Mouse (Mus musculus): Measurements from ENCODE around the gene Dcpp1. TPM values are rescaled to one million over a fixed set of nuclear protein-coding genes. Genes with fewer than 3 reads are reported as not detected.
"Not testable (repeated sequence)": the region's sequence is repeated elsewhere in the genome, so short reads cannot be mapped to it uniquely, and the experiment has no call there.

Dcpp1 gene
- not detected for total RNA-seq (2021)
- long read RNA-seq, experiment 1 = 0 reads
- long read RNA-seq, experiment 2 = 0 reads

- DNase-seq; intact Hi-C loops (cut with DNase I): not testable (repeated sequence)
Measured at GRCm38 (mm10) chr17:23880576-23880975, at the start of gene Dcpp1, which contains the start of gene Dcpp2. Gene Dcpp1, plus strand, starts transcription at chr17:23880876. Gene Dcpp2, plus strand, starts transcription at chr17:23880880.

- intact Hi-C loops (cut with DNase I) = no loop called here
- no peak for DNase-seq
Measured at GRCm38 (mm10) chr17:23831201-23831600, 49.5 kb upstream of the Dcpp1 start.

- no peak for DNase-seq
- intact Hi-C loops (cut with DNase I) = no loop called here
Measured at GRCm38 (mm10) chr17:23836006-23836575, 44.6 kb upstream of the Dcpp1 start, which contains the start of gene Prss33. Gene Prss33, minus strand, starts transcription at chr17:23836056.

DNA sequence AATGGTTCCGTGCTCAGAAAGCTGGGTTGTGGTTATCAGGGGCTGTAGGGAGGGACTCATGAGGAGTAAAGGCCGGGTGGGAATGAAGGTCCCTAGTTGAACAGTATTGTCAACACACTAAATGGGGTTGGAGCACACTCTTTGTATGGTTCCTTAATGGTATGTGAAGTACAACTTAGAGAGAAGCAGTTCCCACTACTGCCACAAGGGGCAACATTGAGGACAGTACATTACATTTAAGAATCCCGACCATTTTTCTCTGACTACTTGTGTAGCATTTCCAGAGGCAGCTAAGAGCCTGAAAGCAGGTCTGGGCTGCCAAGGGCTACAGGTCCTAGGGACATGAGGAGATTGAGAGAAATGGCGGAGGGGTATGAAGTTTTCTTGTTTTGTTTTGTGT lies 39.5 kb upstream of the Dcpp1 start:
- DNase-seq = peak; percentile 51 to 74
- intact Hi-C loops (cut with DNase I) = loop anchor here (5.0 kb wide), 1 partner anchor 69 kb away; the partner anchor contains the start of gene Flywch1

DNA sequence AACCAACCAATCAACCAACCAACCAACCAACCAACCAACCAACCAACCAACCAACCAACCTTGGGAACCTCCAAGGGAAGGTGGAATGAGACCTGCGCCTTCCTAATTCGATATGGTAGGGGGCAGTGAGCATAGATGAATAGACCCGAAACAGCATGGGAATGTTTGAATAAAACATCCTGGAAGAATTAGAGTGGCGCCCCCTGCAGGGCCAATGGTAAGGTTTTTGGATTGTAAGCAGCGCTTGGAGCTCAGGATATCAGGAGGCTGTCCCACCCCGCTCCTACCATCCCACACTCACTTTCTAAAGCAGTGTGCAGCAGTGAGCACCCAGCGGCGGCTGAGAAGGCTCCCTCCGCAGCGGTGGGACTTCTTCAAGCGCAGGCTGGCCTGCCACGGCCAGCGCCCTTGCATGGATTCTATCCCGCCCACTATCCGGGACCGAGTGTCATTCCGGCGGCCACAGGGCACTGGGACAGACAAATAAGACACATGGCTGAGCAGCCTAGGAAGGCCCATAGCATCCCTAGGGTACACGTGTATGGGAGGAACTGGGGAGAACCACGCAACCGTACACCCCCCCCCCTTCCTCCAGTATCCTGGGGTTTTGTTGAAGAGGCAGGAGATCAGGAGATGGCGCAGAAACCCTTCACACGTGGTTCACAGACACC lies 37.4 kb upstream of the Dcpp1 start:
- no peak for DNase-seq
- intact Hi-C loops (cut with DNase I) = loop anchor here (5.0 kb wide), 1 partner anchor 71 kb away; the partner anchor contains the start of gene Flywch1

- intact Hi-C loops (cut with DNase I) = loop anchor here (5.0 kb wide), 1 partner anchor 72 kb away; the partner anchor contains the start of gene Flywch1
- DNase-seq = peak; percentile 44 to 61
Measured at GRCm38 (mm10) chr17:23843812-23844273, 36.8 kb upstream of the Dcpp1 start, which contains the start of the genes Prss32 and Prss41. Gene Prss32, plus strand, starts transcription at chr17:23843855. Gene Prss41, minus strand, starts transcription at chr17:23844172.

- intact Hi-C loops (cut with DNase I) = loop anchor here (2.0 to 5.0 kb wide), 3 partner anchors 73 to 111 kb away; partner anchors contain the start of gene Kremen2
- DNase-seq = no peak
Measured at GRCm38 (mm10) chr17:23850028-23850427, 30.6 kb upstream of the Dcpp1 start.

DNA sequence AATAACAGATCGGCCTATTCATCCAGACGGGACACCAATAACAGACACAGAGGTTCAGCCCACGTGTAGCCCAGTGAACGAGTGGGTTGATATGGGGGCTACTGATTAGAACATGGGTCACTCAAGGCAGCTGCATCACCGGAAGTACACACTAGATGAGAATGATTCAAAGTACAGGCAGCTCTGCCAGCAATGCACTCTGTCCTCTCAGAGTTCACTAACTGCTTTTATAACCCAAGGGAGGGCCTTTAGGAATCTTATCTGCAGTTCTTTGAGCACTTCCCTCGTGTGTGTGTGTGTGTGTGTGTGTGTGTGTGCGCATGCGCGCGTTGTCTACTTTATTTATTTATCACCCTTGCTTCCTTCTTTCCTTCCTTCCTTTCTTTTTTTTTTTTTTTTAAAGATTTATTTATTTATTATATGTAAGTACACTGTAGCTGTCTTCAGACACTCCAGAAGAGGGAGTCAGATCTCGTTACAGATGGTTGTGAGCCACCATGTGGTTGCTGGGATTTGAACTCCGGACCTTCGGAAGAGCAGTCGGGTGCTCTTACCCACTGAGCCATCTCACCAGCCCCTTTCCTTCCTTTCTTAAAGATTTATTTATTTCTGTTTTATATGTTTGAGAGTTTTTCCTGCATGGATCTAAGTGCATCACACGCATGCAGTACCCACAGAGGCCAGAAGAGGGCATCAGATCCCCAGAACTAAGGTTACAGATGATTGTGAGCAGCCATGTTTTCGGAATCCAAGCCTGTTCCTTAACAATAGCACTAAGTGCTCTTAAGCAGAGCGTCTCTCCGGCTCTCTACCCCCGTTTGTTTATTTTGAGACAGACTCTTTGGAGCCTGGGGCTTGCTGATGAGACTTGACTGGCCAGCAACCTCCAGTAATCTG lies 29.6 kb upstream of the Dcpp1 start:
- peak; percentile 64 to 74 for DNase-seq
- intact Hi-C loops (cut with DNase I) = loop anchor here (2.0 to 5.0 kb wide), 3 partner anchors 74 to 110 kb away; partner anchors contain the start of gene Kremen2

- DNase-seq = peak; percentile 51 to 68
- intact Hi-C loops (cut with DNase I) = loop anchor here (5.0 kb wide), 2 partner anchors 76 to 106 kb away; partner anchors contain the start of gene Kremen2
Measured at GRCm38 (mm10) chr17:23853292-23853691, 27.4 kb upstream of the Dcpp1 start.

GRCm38 (mm10) chr17:23854229-23854765 lies 26.4 kb upstream of the Dcpp1 start:
- DNase-seq = no peak
- intact Hi-C loops (cut with DNase I) = loop anchor here (5.0 kb wide), 2 partner anchors 77 to 107 kb away; partner anchors contain the start of gene Kremen2

- intact Hi-C loops (cut with DNase I) = no loop called here
- DNase-seq = no peak
Measured at GRCm38 (mm10) chr17:23857193-23857592, 23.5 kb upstream of the Dcpp1 start.

DNA sequence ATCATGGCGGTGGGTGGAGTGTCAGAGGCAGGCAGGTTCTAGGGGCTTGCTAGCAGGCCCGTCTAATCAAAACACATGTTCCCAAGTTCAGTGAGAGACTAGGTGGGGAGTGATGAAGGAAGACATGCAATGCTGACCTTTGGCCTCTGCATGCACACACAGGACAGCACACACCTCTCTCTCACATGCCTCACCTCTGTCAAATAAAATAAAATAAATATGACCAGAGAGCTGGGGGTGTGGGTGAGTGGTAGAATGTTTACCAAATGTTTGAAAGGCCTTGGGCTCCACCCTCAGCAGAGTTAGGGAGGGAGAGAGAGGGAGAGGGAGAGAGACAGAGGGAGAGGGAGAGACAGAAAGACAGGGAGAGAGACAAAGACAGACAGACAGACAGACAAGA lies 22.8 kb upstream of the Dcpp1 start:
- intact Hi-C loops (cut with DNase I) = no loop called here
- no peak for DNase-seq

GRCm38 (mm10) chr17:23862926-23863325 lies 17.8 kb upstream of the Dcpp1 start:
- no peak for DNase-seq
- intact Hi-C loops (cut with DNase I) = no loop called here

GRCm38 (mm10) chr17:23867756-23868155 lies 12.9 kb upstream of the Dcpp1 start, which contains the start of gene Prss21:
Gene Prss21, plus strand, starts transcription at chr17:23868056.
- intact Hi-C loops (cut with DNase I) = no loop called here
- no peak for DNase-seq

DNA sequence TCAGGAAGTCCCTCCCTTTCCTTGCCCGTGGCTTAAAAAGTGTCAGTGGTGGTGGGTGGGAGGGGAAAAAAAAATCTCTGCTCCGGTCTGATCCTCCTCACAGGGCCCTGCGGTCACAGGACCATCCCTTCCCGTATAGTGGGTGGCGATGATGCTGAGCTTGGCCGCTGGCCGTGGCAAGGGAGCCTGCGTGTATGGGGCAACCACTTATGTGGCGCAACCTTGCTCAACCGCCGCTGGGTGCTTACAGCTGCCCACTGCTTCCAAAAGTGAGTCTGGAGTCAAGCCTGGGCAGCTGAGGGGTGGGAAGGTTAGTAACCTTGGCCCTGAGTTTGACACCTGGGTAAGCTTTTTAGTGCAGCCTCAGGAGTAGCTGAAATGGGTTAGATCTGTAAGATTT lies 12.2 kb upstream of the Dcpp1 start:
- no peak for DNase-seq
- intact Hi-C loops (cut with DNase I) = no loop called here

DNA sequence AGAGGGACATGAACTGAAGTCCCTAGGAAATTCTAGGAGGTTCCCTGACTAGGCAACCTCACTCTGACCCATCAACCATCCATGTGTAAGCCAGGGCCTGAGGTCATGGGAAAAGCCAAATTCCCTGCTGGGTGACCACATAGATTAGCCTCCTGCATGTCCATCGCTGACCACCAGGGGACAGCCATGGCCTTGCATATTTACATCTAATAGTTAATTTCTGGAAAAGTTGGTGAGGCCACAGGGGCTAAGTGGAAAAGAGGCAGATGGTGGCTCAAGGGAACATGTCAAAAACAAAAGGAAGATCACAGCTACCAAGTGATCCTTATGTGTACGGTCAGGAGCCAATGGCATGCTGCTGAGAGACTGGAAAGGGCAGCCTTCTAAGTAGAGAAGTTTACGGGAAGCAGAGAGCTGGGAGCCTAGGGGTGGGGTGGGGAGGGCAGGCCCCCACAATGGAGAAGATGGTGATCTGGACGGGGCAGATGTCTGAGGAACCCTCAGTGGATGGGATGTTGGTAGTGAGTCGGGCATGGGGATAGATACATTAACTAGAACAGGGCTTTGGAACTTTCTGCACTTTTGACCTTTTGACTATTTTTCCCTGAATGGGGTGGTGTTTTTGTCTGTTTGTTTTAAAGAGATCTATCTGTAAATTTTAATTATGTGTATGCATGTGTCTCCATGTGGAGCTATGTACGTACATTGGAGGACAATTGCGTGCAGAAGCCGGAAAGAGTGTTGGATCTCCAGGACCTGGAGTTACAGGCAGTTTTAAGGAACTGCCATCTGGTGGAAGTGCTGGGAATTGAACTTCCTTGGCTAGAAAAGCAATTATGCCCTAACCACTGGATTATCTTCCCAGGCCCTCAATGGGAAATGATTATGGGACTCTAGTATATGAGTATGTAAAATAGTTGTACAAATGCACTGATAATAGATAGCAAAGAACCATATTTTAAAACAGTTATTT lies 6.5 kb upstream of the Dcpp1 start:
- intact Hi-C loops (cut with DNase I) = loop anchor here (1.0 to 2.0 kb wide), 2 partner anchors 86 to 99 kb away; no protein-coding TSS in a partner anchor
- DNase-seq = peak; percentile 47 to 68

DNA sequence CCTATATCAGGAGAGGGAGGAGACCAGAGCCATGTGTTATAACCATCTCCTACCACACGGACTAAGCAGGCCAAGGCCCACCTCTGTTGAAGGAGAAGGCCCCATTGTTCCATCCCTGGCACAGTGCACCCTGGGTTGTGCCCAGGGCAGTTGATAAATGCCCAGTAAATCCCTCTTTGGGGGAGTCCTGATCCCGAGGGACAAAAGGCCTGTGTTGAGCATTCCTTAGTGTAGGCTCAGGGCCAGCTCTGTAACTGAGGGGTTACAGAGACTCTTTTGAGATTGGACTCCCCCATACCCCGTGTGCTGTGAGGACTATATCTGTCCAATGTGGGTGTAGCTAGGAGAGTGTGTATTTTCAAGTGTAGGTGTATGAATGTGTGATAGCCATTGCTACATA lies 3.9 kb upstream of the Dcpp1 start:
- intact Hi-C loops (cut with DNase I) = no loop called here
- DNase-seq = no peak

DNA sequence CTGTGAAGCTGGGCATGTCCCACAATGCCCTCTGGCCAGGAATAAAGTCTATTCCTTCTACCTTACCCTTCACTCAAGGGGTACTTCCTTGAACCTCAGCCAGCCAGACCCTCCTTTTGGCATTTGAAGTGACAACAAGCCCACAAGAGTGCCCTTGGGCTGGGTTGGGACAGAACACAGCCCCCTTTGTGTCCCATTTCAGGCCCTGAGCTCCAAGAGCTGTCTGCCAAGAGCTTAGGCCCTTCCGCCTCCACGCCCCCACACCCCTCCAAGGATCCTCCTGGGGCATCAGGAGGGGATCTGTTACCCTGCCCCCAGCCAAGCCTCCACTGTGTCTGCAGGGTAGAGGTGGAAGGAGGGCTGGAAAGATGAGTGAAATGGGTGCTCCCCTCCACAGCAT lies 3.5 kb upstream of the Dcpp1 start:
- intact Hi-C loops (cut with DNase I) = no loop called here
- DNase-seq = no peak

- intact Hi-C loops (cut with DNase I); DNase-seq: not testable (repeated sequence)
Measured at GRCm38 (mm10) chr17:23917158-23917557, 36.5 kb downstream of the Dcpp1 start, which contains the start of gene Dcpp3. Gene Dcpp3, plus strand, starts transcription at chr17:23917458.
